Mouse (Mus musculus) lung, postnatal 0 days (tissue): Measurements from ENCODE around the gene Tgm6. TPM values are rescaled to one million over a fixed set of nuclear protein-coding genes. Genes with fewer than 3 reads are reported as not detected.
A peak's percentile ranks its signal among the peaks of the same experiment; 100 is the strongest.

Experiments
- ATAC-seq: fragments of 200-750 bp; cut with Nextera tagmentation; 2 replicates; pipeline ENCODE4 v1.8.0; 2017; ENCODE audit warnings: moderate library complexity
- DNase-seq: peaks from one replicate; pipeline ENCODE4 v3.0.0-alpha.2; 2016; ENCODE audit warnings: low spot score
- H3K27ac ChIP-seq: fragments of 300-500 bp; sonication (generic); 2 replicates; pipeline ENCODE4 v1.5.1; 2014; ENCODE audit warnings: antibody characterized with exemption, mild to moderate bottlenecking, low read length, mixed read lengths
- H3K27me3 ChIP-seq: fragments of 300-500 bp; sonication (generic); replicated peaks from 2 replicates; pipeline ENCODE4 v1.6.1; 2014; ENCODE audit warnings: low read length, mixed read lengths; ENCODE audit not compliant: insufficient read depth
- H3K36me3 ChIP-seq: fragments of 300-500 bp; sonication (generic); 2 replicates; pipeline ENCODE4 v1.6.1; 2014; ENCODE audit warnings: low read length, mixed read lengths; ENCODE audit not compliant: insufficient read depth
- H3K4me1 ChIP-seq: fragments of 300-500 bp; sonication (generic); 2 replicates; pipeline ENCODE4 v1.6.1; 2014; ENCODE audit warnings: antibody characterized with exemption, low read depth, low read length, mixed read lengths; ENCODE audit not compliant: insufficient read depth
- H3K4me2 ChIP-seq: fragments of 300-500 bp; sonication (generic); replicated peaks from 2 replicates; pipeline ENCODE4 v1.6.1; 2014; ENCODE audit warnings: low read depth, mild to moderate bottlenecking, low read length, moderate library complexity, mixed read lengths
- H3K4me3 ChIP-seq: fragments of 300-500 bp; sonication (generic); 2 replicates; pipeline ENCODE4 v1.5.1; 2014; ENCODE audit warnings: low read depth, low read length
- H3K9ac ChIP-seq: fragments of 300-500 bp; sonication (generic); replicated peaks from 2 replicates; pipeline ENCODE4 v1.6.1; 2014; ENCODE audit warnings: low read depth, mild to moderate bottlenecking
- H3K9me3 ChIP-seq: fragments of 300-500 bp; sonication (generic); 2 replicates; pipeline ENCODE4 v1.6.1; 2016; ENCODE audit warnings: low read length, mixed read lengths
- CTCF ChIP-seq: IDR thresholded peaks from 2 replicates; pipeline ENCODE4 v1.5.1; 2016; ENCODE audit warnings: antibody characterized with exemption, mild to moderate bottlenecking
- EP300 ChIP-seq: IDR thresholded peaks from 2 replicates; pipeline ENCODE4 v1.6.1; 2016; ENCODE audit warnings: antibody characterized with exemption, mild to moderate bottlenecking, control low read depth
- WGBS: fragments of 180-500 bp; shearing (Covaris S2); extraction: QIAGEN DNeasy Blood & Tissue Kit; methylation state at CpG from one replicate; pipeline ENCODE4 v1.1.7; 2014; 5-methylcytosine and 5-hydroxymethylcytosine counted together
- polyA plus RNA-seq: library from polyadenylated mRNA; unstranded; fragments of >200 nt; fragmentation: Nextera tagmentation; extraction: Ambion mirVana; gene quantifications from 2 replicates; pipeline ENCODE4 v1.2.1, GENCODE M21; 2015

Gene Tgm6
- polyA plus RNA-seq, 1 experiment from 2014 or later, result not detected

DNA sequence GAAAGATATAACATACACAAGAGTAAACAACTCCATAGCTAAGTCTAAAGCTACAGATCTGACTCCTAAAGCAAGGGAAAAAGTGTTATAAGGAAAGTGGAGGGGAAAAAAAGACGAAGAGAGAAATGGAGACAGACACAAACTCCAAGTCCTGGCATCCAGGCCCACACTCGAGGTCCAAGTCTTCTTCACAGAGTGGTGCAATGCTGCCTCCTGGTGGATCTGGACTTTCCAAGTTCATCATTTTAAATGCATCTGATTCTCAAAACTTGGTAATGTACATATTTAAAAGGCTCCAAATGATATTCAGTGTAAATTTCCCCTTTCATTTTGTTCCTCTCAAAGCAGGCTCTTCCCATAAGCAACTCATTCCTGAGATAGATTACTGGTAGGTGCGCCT lies 55.6 kb downstream of the Tgm6 start:
- peak; percentile 60 for DNase-seq
- no peak for ATAC-seq
- TF ChIP-seq EP300 (no peak), CTCF (peak; percentile 75)
- Histone ChIP-seq H3K27ac (no peak overlapping the region), H3K27me3 (no peaks in the 10 kb centered on the region), H3K4me2 (no peak overlapping the region), H3K9ac (no peak overlapping the region), H3K4me3 (no peak overlapping the region), H3K4me1 (no peaks in the 10 kb centered on the region), H3K36me3 (peaks cover 28% of the 10 kb centered on the region; the same call in 1 of the 2 replicates), H3K9me3 (no peaks in the 10 kb centered on the region)
- 45% methylated on average over 3 of the region's 3 CpGs for WGBS

DNA sequence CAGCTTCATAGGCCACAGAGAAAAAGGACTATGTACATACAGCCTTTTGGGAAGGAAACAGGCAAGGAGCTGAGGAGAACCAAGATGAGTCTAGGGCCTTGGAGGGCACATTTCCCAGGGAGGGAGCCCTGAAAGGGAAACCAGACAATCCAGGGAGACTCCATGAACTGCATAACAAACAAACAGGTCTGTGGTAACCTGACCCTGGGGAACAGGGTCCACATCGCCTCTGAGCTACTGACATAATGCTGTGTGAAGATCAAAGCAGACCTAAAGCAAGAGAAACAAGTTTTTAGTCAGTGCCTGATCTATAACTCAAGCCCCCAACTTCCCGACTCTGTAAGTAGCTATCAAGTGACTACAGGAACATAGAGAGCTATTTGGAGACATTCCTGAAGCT lies 59.5 kb downstream of the Tgm6 start:
- Histone ChIP-seq H3K27ac (no peak overlapping the region), H3K27me3 (no peaks in the 10 kb centered on the region), H3K4me2 (no peak overlapping the region), H3K9ac (no peak overlapping the region), H3K9me3 (no peaks in the 10 kb centered on the region), H3K4me1 (no peaks in the 10 kb centered on the region; the same call in 1 of the 2 replicates), H3K36me3 (peaks cover 35% of the 10 kb centered on the region; the same call in 1 of the 2 replicates), H3K4me3 (no peak overlapping the region)
- ATAC-seq, result no peak
- WGBS, result 77% methylated on average over 2 of the region's 2 CpGs
- no peak for TF ChIP-seq CTCF
- no peak for TF ChIP-seq EP300
- DNase-seq, result no peak

DNA sequence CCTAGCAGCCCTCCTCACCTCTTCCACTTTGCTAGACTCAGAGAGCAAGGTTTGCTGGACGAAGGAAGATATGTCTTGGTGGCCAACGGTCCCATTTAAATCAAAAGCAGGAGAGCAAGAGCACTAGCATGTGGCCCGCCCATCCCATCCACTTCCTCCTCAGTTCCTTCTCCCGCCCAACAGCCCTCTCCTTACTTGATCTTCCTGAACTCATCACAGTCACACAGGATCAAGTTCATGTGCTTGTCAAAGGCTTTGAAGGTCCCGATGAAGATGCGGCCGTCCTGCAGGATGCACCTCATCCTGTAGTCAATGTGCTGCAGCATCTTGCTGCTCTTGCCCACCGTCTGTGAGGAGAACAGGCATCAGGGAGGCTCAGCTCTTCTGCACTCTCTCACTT lies 64.6 kb downstream of the Tgm6 start:
- DNase-seq, result no peak
- no peak overlapping the region for H3K27ac ChIP-seq
- TF ChIP-seq EP300 (no peak), CTCF (no peak)
- 48% methylated on average over 8 of the region's 8 CpGs for WGBS
- H3K9ac ChIP-seq, result no peak overlapping the region
- ATAC-seq, result no peak
- no peak overlapping the region; the same call in 1 of the 2 replicates for H3K4me3 ChIP-seq
- H3K36me3 ChIP-seq, result peaks cover 17% of the 10 kb centered on the region; the same call in 1 of the 2 replicates
- H3K4me1 ChIP-seq, result peaks cover 7% of the 10 kb centered on the region; the same call in 1 of the 2 replicates
- no peaks in the 10 kb centered on the region for H3K9me3 ChIP-seq
- H3K4me2 ChIP-seq, result no peak overlapping the region
- no peaks in the 10 kb centered on the region for H3K27me3 ChIP-seq

GRCm38 (mm10) chr2:130178381-130178705 lies 66.1 kb downstream of the Tgm6 start:
- H3K4me1 ChIP-seq, result peaks cover 7% of the 10 kb centered on the region; the same call in 1 of the 2 replicates
- TF ChIP-seq CTCF, result no peak
- peaks cover 7% of the 10 kb centered on the region; the same call in 1 of the 2 replicates for H3K36me3 ChIP-seq
- peak overlapping the region; percentile 96 for H3K27ac ChIP-seq
- H3K27me3 ChIP-seq, result no peaks in the 10 kb centered on the region
- H3K9me3 ChIP-seq, result no peaks in the 10 kb centered on the region
- H3K9ac ChIP-seq, result peak overlapping the region; percentile 100
- ATAC-seq (peak; percentile 7; the same call in 1 of the 2 replicates), DNase-seq (peak; percentile 46)
- WGBS, result under 1% methylated on average over 11 of the region's 11 CpGs
- H3K4me3 ChIP-seq, result peak overlapping the region; percentile 98
- peak overlapping the region; percentile 80 for H3K4me2 ChIP-seq

- Histone ChIP-seq H3K9ac (peak within 1 kb of the TSS; percentile 100), H3K4me1 (peaks cover 7% of the 10 kb centered on the region; the same call in 1 of the 2 replicates), H3K27ac (peak within 1 kb of the TSS; percentile 96), H3K9me3 (no peaks in the 10 kb centered on the region), H3K36me3 (peaks cover 7% of the 10 kb centered on the region; the same call in 1 of the 2 replicates), H3K4me3 (peak within 1 kb of the TSS; percentile 98), H3K4me2 (peak within 1 kb of the TSS; percentile 80), H3K27me3 (no peaks in the 10 kb centered on the region)
- TF ChIP-seq EP300 (0 out of 2 replicates have a peak, but pooled peaks have one; percentile 10), CTCF (0 out of 2 replicates have a peak, but pooled peaks have one; percentile 1)
- WGBS, result under 1% methylated on average over 80 of the region's 81 CpGs
- ATAC-seq (peak; percentile 97), DNase-seq (peak; percentile 97)
Observed at GRCm38 (mm10) chr2:130178706-130179506, 66.7 kb downstream of the Tgm6 start, which contains the start of gene Snrpb. TSS of gene Snrpb (minus strand) at chr2:130179403.

- TF ChIP-seq EP300, result no peak
- TF ChIP-seq CTCF, result no peak
Observed at GRCm38 (mm10) chr2:130179507-130180019, 67.3 kb downstream of the Tgm6 start.

More at GRCm38 (mm10) chr2:130179507-130180019, 67.3 kb downstream of the Tgm6 start:
- peak overlapping the region; percentile 96 for H3K27ac ChIP-seq
- no peaks in the 10 kb centered on the region for H3K27me3 ChIP-seq
- peak overlapping the region; percentile 43; the same call in 1 of the 2 replicates for H3K9ac ChIP-seq
- H3K4me2 ChIP-seq, result peak overlapping the region; percentile 80
- H3K9me3 ChIP-seq, result no peaks in the 10 kb centered on the region
- H3K4me1 ChIP-seq, result peaks cover 7% of the 10 kb centered on the region; the same call in 1 of the 2 replicates
- peak overlapping the region; percentile 98 for H3K4me3 ChIP-seq
- WGBS, result under 1% methylated on average over 15 of the region's 15 CpGs
- H3K36me3 ChIP-seq, result peaks cover 7% of the 10 kb centered on the region; the same call in 1 of the 2 replicates
- no peak for DNase-seq
- ATAC-seq, result peak; percentile 69
